ENCODE assay signal across 11 mouse cellular contexts in the genomic region with DNA sequence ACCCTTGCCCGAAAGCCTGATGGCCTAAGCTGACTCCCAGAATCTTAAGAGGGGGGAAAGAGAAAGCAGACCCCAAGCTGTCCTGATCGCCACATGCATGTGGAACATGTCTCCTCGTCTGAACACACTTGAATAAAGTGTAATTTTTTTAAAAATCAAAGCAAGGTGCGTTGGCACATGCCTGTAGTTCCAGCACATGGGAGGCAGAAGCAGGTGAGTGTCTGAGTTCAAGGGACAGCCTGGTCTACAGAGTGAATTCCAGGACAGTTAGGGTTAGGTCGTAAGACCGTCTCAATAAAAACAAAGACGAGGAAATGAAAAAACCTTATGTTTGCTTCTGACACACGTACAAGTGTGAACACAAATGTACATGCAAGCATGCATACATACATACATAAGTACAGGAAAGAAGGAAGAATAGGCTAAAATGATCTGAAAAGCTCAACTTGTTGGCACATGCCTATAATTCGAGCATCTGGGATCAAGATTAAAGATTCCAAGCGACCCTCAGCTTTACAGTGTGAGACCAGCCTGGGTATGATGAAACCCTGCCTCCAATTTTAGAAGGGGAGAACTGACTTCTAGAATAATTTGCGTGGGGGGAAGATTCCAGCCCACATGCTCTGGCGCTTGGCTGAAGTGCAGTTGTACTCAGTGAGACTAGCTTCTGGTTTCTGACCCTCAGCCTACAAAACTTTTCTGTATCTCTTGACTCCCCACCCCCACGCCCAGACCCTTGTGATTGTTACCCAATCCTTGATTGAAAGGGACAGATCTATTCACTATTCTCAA. TPM values are rescaled to one million over a fixed set of nuclear protein-coding genes. Genes with fewer than 3 reads are reported as not detected.
"Had no signal": no experiment of that assay in that cellular context is flagged by ENCODE, and none has a peak within 500 bp of the region (broad histone marks: within the 10 kb centered on the region; RNA-seq: fewer than 3 reads in every experiment).

No protein-coding gene starts in this region.

- DNase-seq: kidney, adult 11 months; layer of hippocampus, postnatal 36 days; lung, postnatal 14 days; midbrain, embryonic 14.5 days; retina, postnatal 1 day; right cerebral cortex, postnatal 25 days; thymus, postnatal 25 days had no signal

RNA-seq across cellular contexts. Expression of gene Rxfp4, which starts 2.0 kb away (rescaled TPM):
- total RNA-seq: layer of hippocampus, postnatal 36 days; left cerebral cortex, adult 8-10 months; left cerebral cortex, postnatal 25 days; megakaryocyte-erythroid progenitor cell, adult 5-6 weeks; neutrophil, adult 5-6 weeks had no signal
